Mouse (Mus musculus): ENCODE results near the gene Tacr2.

DNA sequence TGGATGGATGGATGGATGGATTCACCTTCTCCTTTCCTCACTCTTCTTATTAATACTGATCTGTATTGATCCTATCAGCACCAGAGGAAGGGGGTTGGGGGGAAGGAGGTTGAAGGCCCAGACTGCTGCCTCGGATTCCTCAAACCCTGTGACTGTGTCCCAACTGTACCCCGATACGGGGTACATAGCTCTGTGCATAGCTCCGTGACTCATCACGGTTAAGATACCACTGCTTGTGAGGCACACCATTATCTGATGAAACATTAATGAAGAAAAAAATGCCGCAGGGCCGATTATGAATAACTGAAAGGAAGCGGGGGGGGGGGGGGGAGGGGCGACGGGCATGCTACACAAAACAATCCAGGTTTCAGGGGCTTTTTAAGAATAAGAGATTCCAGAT lies 60.9 kb downstream of the Tacr2 start:
- TF ChIP-seq CTCF (IDR thresholded peaks at IDR 0.05; ENCODE audit: low read depth, low read length): no peak
- TF ChIP-seq POLR2A (IDR thresholded peaks at IDR 0.05; ENCODE audit: extremely low read depth, insufficient read depth, low read length): no peak

All from liver, adult 2 months (tissue).